Mouse (Mus musculus) ES-Bruce4 (cell line): ENCODE measurements at regions not wholly inside any gene's neighbourhood (a gene's known extent, or its start where the extent isn't known, plus 50 kb on each side); places are given as distances from the start of the nearest gene placed in this dataset.

Experiments
- H3K27ac ChIP-seq: 2 replicates; pipeline ENCODE4 v1.5.1; 2012; ENCODE audit warnings: low read length, inconsistent platforms; ENCODE audit not compliant: insufficient read depth
- H3K27me3 ChIP-seq: 2 replicates; pipeline ENCODE4 v1.6.1; 2012; ENCODE audit warnings: mild to moderate bottlenecking, low read length, inconsistent platforms; ENCODE audit not compliant: control insufficient read depth, poor library complexity, insufficient read depth, severe bottlenecking
- H3K36me3 ChIP-seq: 2 replicates; pipeline ENCODE4 v1.6.1; 2012; ENCODE audit warnings: inconsistent platforms, mild to moderate bottlenecking, low read length, moderate library complexity; ENCODE audit not compliant: control insufficient read depth, poor library complexity, insufficient read depth, severe bottlenecking
- H3K4me1 ChIP-seq: one replicate; pipeline ENCODE4 v1.8.1; 2011; ENCODE audit warnings: low read length; ENCODE audit not compliant: control insufficient read depth, insufficient read depth
- H3K4me3 ChIP-seq: 2 replicates; pipeline ENCODE4 v1.5.1; 2011; ENCODE audit warnings: low read depth, mild to moderate bottlenecking, low read length
- H3K9ac ChIP-seq: 2 replicates; pipeline ENCODE4 v1.6.1; 2012; ENCODE audit warnings: low read depth, mild to moderate bottlenecking, inconsistent platforms; ENCODE audit not compliant: poor library complexity, severe bottlenecking
- H3K9me3 ChIP-seq: replicated peaks from 2 replicates; pipeline ENCODE4 v1.6.1; 2012; ENCODE audit warnings: mild to moderate bottlenecking, low read length, inconsistent platforms; ENCODE audit not compliant: control insufficient read depth, poor library complexity, insufficient read depth, severe bottlenecking
- CTCF ChIP-seq: IDR thresholded peaks from one replicate; pipeline ENCODE4 v1.8.1; 2011; ENCODE audit warnings: low read depth, low read length
- EP300 ChIP-seq: IDR thresholded peaks from 2 replicates; pipeline ENCODE4 v1.6.1; 2011; ENCODE audit warnings: low read depth, low read length; ENCODE audit not compliant: insufficient read depth
- POLR2A ChIP-seq: IDR thresholded peaks from one replicate; pipeline ENCODE4 v1.8.1; 2011; ENCODE audit warnings: low read length; ENCODE audit not compliant: insufficient read depth

- Histone ChIP-seq H3K27ac (no peak overlapping the region), H3K27me3 (no peaks in the 10 kb centered on the region), H3K9me3 (no peaks in the 10 kb centered on the region), H3K9ac (no peak overlapping the region), H3K36me3 (no peaks in the 10 kb centered on the region), H3K4me1 (no peaks in the 10 kb centered on the region), H3K4me3 (no peak overlapping the region)
- TF ChIP-seq POLR2A (no peak), EP300 (no peak)
These were observed 178.9 kb upstream of the Tle4 start for GRCm38 (mm10) chr19:14776791-14777190.

GRCm38 (mm10) chr19:14772794-14773193 is 174.9 kb upstream of the Tle4 start:
- H3K9ac ChIP-seq = no peak overlapping the region
- H3K4me3 ChIP-seq = no peak overlapping the region
- no peak overlapping the region for H3K27ac ChIP-seq
- no peaks in the 10 kb centered on the region for H3K4me1 ChIP-seq
- H3K36me3 ChIP-seq = no peaks in the 10 kb centered on the region
- H3K9me3 ChIP-seq = no peaks in the 10 kb centered on the region
- H3K27me3 ChIP-seq = no peaks in the 10 kb centered on the region
- TF ChIP-seq EP300 = no peak
- no peak for TF ChIP-seq POLR2A
- TF ChIP-seq CTCF = no peak

DNA sequence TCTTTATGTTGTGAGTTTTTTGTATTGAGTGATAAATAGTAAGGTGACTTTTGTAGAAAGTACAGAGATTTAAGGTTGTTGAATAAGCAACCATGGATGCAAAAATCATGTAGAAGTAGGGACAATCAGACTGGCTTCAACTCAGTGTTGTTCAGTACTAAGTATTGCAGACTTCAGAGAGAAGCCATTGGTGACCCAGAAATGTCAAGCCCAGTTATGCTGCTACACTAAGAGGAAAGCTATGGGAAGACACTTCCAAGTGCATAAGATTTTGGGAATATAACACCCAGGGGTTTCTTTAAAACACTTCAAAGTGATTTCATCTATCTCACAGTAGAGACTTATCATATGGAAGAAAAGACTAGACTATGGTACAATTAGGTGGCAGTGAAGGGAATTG is 154.8 kb upstream of the Tle4 start:
- H3K4me3 ChIP-seq = no peak overlapping the region
- no peaks in the 10 kb centered on the region for H3K36me3 ChIP-seq
- no peaks in the 10 kb centered on the region for H3K27me3 ChIP-seq
- no peaks in the 10 kb centered on the region for H3K9me3 ChIP-seq
- H3K9ac ChIP-seq = no peak overlapping the region
- H3K4me1 ChIP-seq = no peaks in the 10 kb centered on the region
- TF ChIP-seq POLR2A (no peak), EP300 (no peak), CTCF (no peak)
- H3K27ac ChIP-seq = no peak overlapping the region

DNA sequence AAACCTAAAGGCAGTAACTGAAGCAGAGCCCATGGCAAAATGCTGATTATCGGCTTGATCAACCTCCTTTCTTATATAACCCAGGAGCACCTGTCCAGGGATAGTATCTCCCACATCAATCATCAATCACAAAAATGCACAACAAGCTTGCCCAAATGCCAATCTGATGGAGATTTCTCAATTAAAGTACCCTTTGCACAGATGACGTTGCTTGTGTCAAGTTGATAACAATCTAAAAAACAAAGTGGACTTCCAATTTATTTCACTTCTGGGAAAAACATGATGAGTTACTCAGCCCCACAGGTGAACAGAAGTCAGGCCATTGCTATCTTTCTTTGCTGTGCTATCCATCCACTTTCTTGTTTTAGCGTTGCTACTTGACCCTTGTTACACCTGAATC is 144.5 kb upstream of the Tle4 start:
- H3K36me3 ChIP-seq = no peaks in the 10 kb centered on the region
- TF ChIP-seq CTCF (no peak), EP300 (no peak), POLR2A (no peak)
- no peaks in the 10 kb centered on the region for H3K27me3 ChIP-seq
- no peak overlapping the region for H3K9ac ChIP-seq
- no peaks in the 10 kb centered on the region for H3K9me3 ChIP-seq
- H3K27ac ChIP-seq = no peak overlapping the region
- no peaks in the 10 kb centered on the region for H3K4me1 ChIP-seq
- no peak overlapping the region for H3K4me3 ChIP-seq

DNA sequence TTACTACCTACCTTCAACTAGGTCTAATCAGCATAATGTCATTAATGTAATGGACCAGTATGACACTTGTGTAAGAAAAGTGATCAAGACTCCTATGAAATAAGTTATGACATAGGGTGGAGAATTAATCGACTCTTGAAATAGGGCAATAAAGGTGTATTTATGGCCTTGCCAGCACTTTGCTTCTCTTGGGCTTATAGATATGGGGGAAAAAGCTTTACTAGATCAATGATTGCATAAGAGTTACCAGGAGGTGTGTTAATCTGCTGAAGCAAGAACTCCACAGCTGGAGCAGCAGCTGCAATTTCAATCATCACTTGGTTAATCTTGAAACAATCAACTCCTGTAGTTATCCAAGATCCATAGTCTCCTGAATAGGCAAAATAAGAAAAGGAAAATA is 143.1 kb upstream of the Tle4 start:
- TF ChIP-seq CTCF (no peak), EP300 (no peak), POLR2A (no peak)
- Histone ChIP-seq H3K9me3 (no peaks in the 10 kb centered on the region), H3K4me1 (no peaks in the 10 kb centered on the region), H3K36me3 (no peaks in the 10 kb centered on the region), H3K27me3 (no peaks in the 10 kb centered on the region), H3K9ac (no peak overlapping the region), H3K27ac (no peak overlapping the region), H3K4me3 (no peak overlapping the region)

GRCm38 (mm10) chr19:14740139-14740538 is 142.3 kb upstream of the Tle4 start:
- H3K9me3 ChIP-seq = no peaks in the 10 kb centered on the region
- no peak overlapping the region for H3K4me3 ChIP-seq
- H3K27me3 ChIP-seq = no peaks in the 10 kb centered on the region
- H3K27ac ChIP-seq = no peak overlapping the region
- no peaks in the 10 kb centered on the region for H3K36me3 ChIP-seq
- no peak overlapping the region for H3K9ac ChIP-seq
- H3K4me1 ChIP-seq = no peaks in the 10 kb centered on the region
- TF ChIP-seq POLR2A = no peak
- no peak for TF ChIP-seq EP300
- no peak for TF ChIP-seq CTCF

DNA sequence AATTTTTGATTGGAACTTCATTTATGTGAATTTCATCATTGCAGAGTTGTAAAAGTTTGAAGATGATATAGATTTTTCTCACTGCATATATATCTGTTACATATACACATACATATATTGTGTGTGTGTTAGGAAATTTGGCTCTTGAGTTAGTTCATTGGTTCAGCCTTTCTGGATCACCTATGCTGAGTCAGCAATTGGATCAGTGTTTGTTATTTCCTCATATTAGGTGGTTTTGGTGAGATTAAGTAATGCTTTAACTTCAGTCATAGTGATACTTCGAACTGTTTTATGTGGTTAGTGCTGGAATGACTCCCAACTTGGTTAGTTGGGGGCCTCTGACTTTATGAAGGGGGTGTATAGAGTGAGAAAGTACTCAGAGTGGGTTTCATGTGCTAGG is 138.7 kb upstream of the Tle4 start:
- H3K9ac ChIP-seq = no peak overlapping the region
- H3K27ac ChIP-seq = no peak overlapping the region
- no peaks in the 10 kb centered on the region for H3K9me3 ChIP-seq
- no peaks in the 10 kb centered on the region for H3K36me3 ChIP-seq
- H3K4me3 ChIP-seq = no peak overlapping the region
- H3K27me3 ChIP-seq = no peaks in the 10 kb centered on the region
- TF ChIP-seq EP300 (no peak), CTCF (no peak), POLR2A (no peak)
- H3K4me1 ChIP-seq = no peaks in the 10 kb centered on the region
